Mouse (Mus musculus): ENCODE results near the gene Dner. TPM values are rescaled to one million over a fixed set of nuclear protein-coding genes. Genes with fewer than 3 reads are reported as not detected.

Dner gene
- total RNA-seq, 2 experiments from 2014 or later, result not detected

GRCm38 (mm10) chr1:84552005-84552404 is 144.0 kb downstream of the Dner start:
- ATAC-seq (replicated peaks; ENCODE audit: low FRiP score, poor library complexity, severe bottlenecking), result no peak

- no peak for ATAC-seq (replicated peaks; ENCODE audit: low FRiP score, poor library complexity, severe bottlenecking)
Observed at GRCm38 (mm10) chr1:84550065-84550368, 146.0 kb downstream of the Dner start.

- ATAC-seq (replicated peaks; ENCODE audit: low FRiP score, poor library complexity, severe bottlenecking), result no peak
Observed at GRCm38 (mm10) chr1:84549367-84550064, 146.5 kb downstream of the Dner start.

- no peak for ATAC-seq (replicated peaks; ENCODE audit: low FRiP score, poor library complexity, severe bottlenecking)
Observed at GRCm38 (mm10) chr1:84536069-84536468, 160.0 kb downstream of the Dner start.

- no peak for ATAC-seq (replicated peaks; ENCODE audit: low FRiP score, poor library complexity, severe bottlenecking)
Observed at GRCm38 (mm10) chr1:84525514-84525913, 170.5 kb downstream of the Dner start.

- ATAC-seq (replicated peaks; ENCODE audit: low FRiP score, poor library complexity, severe bottlenecking), result no peak
Observed at GRCm38 (mm10) chr1:84524413-84524812, 171.6 kb downstream of the Dner start.

GRCm38 (mm10) chr1:84522963-84523280 is 173.1 kb downstream of the Dner start:
- ATAC-seq (replicated peaks; ENCODE audit: low FRiP score, poor library complexity, severe bottlenecking), result no peak

- ATAC-seq (replicated peaks; ENCODE audit: low FRiP score, poor library complexity, severe bottlenecking), result no peak
Observed at GRCm38 (mm10) chr1:84522256-84522962, 173.6 kb downstream of the Dner start.

GRCm38 (mm10) chr1:84518347-84518746 is 177.7 kb downstream of the Dner start:
- ATAC-seq (replicated peaks; ENCODE audit: low FRiP score, poor library complexity, severe bottlenecking), result no peak

- ATAC-seq (replicated peaks; ENCODE audit: low FRiP score, poor library complexity, severe bottlenecking), result no peak
Observed at GRCm38 (mm10) chr1:84513201-84513600, 182.8 kb downstream of the Dner start.

- no peak for ATAC-seq (replicated peaks; ENCODE audit: low FRiP score, poor library complexity, severe bottlenecking)
Observed at GRCm38 (mm10) chr1:84508510-84508909, 187.5 kb downstream of the Dner start.

GRCm38 (mm10) chr1:84507568-84507967 is 188.5 kb downstream of the Dner start:
- ATAC-seq (replicated peaks; ENCODE audit: low FRiP score, poor library complexity, severe bottlenecking), result no peak

- ATAC-seq (replicated peaks; ENCODE audit: low FRiP score, poor library complexity, severe bottlenecking), result no peak
Observed at GRCm38 (mm10) chr1:84506984-84507546, 189.0 kb downstream of the Dner start.

- ATAC-seq (replicated peaks; ENCODE audit: low FRiP score, poor library complexity, severe bottlenecking), result no peak
Observed at GRCm38 (mm10) chr1:84500673-84501072, 195.3 kb downstream of the Dner start.

- ATAC-seq (replicated peaks; ENCODE audit: low FRiP score, poor library complexity, severe bottlenecking), result no peak
Observed at GRCm38 (mm10) chr1:84491732-84492131, 204.3 kb downstream of the Dner start.

GRCm38 (mm10) chr1:84488546-84488945 is 207.5 kb downstream of the Dner start:
- no peak for ATAC-seq (replicated peaks; ENCODE audit: low FRiP score, poor library complexity, severe bottlenecking)

GRCm38 (mm10) chr1:84485066-84485465 is 211.0 kb downstream of the Dner start:
- no peak for ATAC-seq (replicated peaks; ENCODE audit: low FRiP score, poor library complexity, severe bottlenecking)

GRCm38 (mm10) chr1:84484577-84484976 is 211.4 kb downstream of the Dner start:
- ATAC-seq (replicated peaks; ENCODE audit: low FRiP score, poor library complexity, severe bottlenecking), result no peak

GRCm38 (mm10) chr1:84479976-84480375 is 216.0 kb downstream of the Dner start:
- no peak for ATAC-seq (replicated peaks; ENCODE audit: low FRiP score, poor library complexity, severe bottlenecking)

GRCm38 (mm10) chr1:84474274-84474673 is 221.7 kb downstream of the Dner start:
- no peak for ATAC-seq (replicated peaks; ENCODE audit: low FRiP score, poor library complexity, severe bottlenecking)

GRCm38 (mm10) chr1:84472260-84472659 is 223.8 kb downstream of the Dner start:
- ATAC-seq (replicated peaks; ENCODE audit: low FRiP score, poor library complexity, severe bottlenecking), result no peak

All from erythroblast, adult 5-6 weeks (primary cell).